Mouse (Mus musculus): ENCODE results near the gene Spag7.

DNA sequence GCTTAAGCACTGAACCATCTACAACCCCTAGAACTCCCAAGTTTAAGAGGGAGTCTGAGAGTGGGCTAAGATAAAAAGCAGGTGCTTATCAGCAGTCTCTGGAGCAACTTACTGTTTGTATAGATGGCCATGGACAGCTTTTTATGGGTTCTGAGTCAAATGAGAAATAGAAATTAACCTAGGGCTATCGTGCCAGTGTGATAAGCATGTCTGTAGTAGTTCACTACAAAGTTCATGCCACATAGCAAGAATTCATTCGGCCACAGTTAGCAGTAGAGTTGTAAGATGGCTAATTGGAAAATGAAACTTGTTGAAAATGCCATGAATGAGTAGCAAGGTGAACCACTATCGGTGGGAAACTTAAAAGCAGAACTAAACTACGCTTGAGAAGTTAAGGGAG lies 20.7 kb downstream of the Spag7 start:
- TF ChIP-seq POLR2A (IDR thresholded peaks at IDR 0.05; ENCODE audit: extremely low read depth, insufficient read depth, low read length) (no peak), CTCF (IDR thresholded peaks at IDR 0.05; ENCODE audit: low read depth, low read length) (no peak)

Data from liver, adult 2 months (tissue).